Mouse (Mus musculus) heart, embryonic 10.5 days (tissue): Measurements from ENCODE around the gene Tmod3. TPM values are rescaled to one million over a fixed set of nuclear protein-coding genes. Genes with fewer than 3 reads are reported as not detected.
"Not testable (repeated sequence)": the region's sequence is repeated elsewhere in the genome, so short reads cannot be mapped to it uniquely, and the experiment has no call there.

Experiments
- DNase-seq: peaks from one replicate; pipeline ENCODE4 v3.0.0-alpha.2; 2017; ENCODE audit warnings: low spot score
- H3K27ac ChIP-seq: fragments of 300-500 bp; sonication (generic); 2 replicates; pipeline ENCODE4 v1.5.1; 2016; ENCODE audit warnings: mild to moderate bottlenecking
- H3K27me3 ChIP-seq: fragments of 300-500 bp; sonication (generic); 2 replicates; pipeline ENCODE4 v1.6.1; 2016; ENCODE audit warnings: mild to moderate bottlenecking; ENCODE audit not compliant: poor library complexity, insufficient read depth, severe bottlenecking
- H3K36me3 ChIP-seq: fragments of 300-500 bp; sonication (generic); 2 replicates; pipeline ENCODE4 v1.6.1; 2016; ENCODE audit warnings: mild to moderate bottlenecking, moderate library complexity
- H3K4me1 ChIP-seq: fragments of 300-500 bp; sonication (generic); 2 replicates; pipeline ENCODE4 v1.6.1; 2016; ENCODE audit warnings: mild to moderate bottlenecking
- H3K4me3 ChIP-seq: fragments of 300-500 bp; sonication (generic); 2 replicates; pipeline ENCODE4 v1.5.1; 2016; ENCODE audit warnings: mild to moderate bottlenecking, moderate library complexity
- H3K9me3 ChIP-seq: fragments of 300-500 bp; sonication (generic); 2 replicates; pipeline ENCODE4 v1.6.1; 2016; ENCODE audit warnings: mild to moderate bottlenecking, moderate library complexity
- WGBS: fragments of 180-500 bp; shearing (Covaris S2); methylation state at CpG from one replicate; pipeline ENCODE4 v1.1.7; 2016; 5-methylcytosine and 5-hydroxymethylcytosine counted together
- polyA plus RNA-seq: library from polyadenylated mRNA; unstranded; fragments of >200 nt; fragmentation: Nextera tagmentation; extraction: Ambion mirVana; gene quantifications from 2 replicates; pipeline ENCODE4 v1.2.1, GENCODE M21; 2016

The Tmod3 gene
- polyA plus RNA-seq, 1 experiment from 2014 or later = 90.5 TPM

DNA sequence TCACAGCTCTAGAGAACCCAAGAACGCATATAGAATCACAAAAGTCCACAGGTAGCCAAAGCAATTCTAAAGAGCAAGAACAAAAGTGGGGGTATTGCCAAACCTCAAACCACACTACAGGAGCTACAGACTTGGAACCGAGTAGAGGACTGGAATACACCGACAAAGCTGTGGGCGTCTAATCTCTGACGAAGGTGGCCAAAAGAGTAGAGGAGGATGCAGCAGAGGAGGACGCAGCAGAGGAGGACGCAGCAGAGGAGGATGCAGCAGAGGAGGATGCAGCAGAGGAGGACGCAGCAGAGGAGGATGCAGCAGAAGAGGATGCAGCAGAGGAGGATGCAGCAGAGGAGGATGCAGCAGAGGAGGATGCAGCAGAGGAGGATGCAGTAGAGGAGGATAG lies 38.5 kb downstream of the Tmod3 start:
- H3K4me1 ChIP-seq = no peaks in the 10 kb centered on the region

DNA sequence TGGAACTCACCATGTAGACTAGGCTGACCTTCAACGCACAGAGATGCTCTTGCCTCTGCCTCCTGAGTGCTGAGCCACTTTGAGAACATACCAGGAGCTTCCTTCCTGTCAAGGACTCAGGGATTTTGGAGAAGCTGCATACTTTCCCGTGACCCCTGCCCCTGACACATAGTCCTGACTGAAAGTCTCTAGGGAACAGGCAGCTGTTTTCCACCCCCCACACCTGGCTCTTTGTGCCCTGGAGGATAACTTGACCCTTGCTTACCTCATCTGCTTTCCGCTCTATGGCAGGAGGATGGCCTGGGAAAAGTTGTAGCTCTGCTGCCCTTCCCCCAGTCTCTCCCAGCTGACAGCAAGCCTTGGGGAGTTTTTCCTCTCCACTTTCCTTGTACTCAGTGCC lies 41.7 kb downstream of the Tmod3 start:
- 63% methylated on average over 3 of the region's 3 CpGs for WGBS
- peaks cover 44% of the 10 kb centered on the region for H3K36me3 ChIP-seq
- no peak for DNase-seq

More for the DNA sequence above, 38.5 kb downstream of the Tmod3 start:
- peaks cover 19% of the 10 kb centered on the region; the same call in 1 of the 2 replicates for H3K36me3 ChIP-seq
- H3K27ac ChIP-seq = no peak overlapping the region
- H3K4me3 ChIP-seq = no peak overlapping the region
- H3K9me3 ChIP-seq = no peaks in the 10 kb centered on the region
- H3K27me3 ChIP-seq = no peaks in the 10 kb centered on the region
- whole genome bisulfite sequencing = 87% methylated on average over 8 of the region's 8 CpGs
- no peak for DNase-seq

DNA sequence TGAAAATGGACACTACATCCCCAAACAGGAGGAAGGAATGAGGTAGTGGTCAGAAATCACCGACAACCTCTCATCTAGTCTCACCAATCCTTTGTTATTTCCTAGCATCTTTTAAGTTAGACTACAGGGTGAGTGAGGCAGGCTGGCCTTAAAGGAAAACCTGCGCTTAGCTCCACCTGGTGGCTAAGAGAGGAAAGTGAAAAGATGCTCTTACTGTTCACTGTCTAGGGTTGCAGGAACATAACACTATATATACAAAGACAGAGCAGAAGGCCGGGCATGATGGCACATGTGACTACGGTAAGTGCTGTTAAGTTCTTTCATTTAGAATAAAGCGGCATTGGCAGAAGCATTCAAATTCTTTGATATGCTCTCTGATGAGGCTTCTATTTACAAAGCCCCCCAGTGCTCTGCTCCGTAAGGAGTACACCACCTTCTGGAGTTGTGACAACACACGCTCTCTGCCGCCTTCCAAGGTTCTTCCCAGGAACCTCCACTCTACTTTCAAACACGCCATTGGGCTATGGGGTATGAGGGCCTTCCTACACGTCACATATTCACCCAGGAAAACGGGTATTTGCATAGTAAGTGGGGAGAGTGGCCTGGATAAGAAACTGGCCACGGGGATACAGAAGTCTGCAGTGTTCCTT lies 43.9 kb downstream of the Tmod3 start:
- WGBS = 61% methylated on average over 12 of the region's 12 CpGs
- no peaks in the 10 kb centered on the region for H3K9me3 ChIP-seq
- peaks cover 36% of the 10 kb centered on the region for H3K36me3 ChIP-seq
- DNase-seq = no peak
- no peak overlapping the region for H3K4me3 ChIP-seq
- H3K4me1 ChIP-seq = no peaks in the 10 kb centered on the region
- H3K27ac ChIP-seq = no peak overlapping the region
- H3K27me3 ChIP-seq = no peaks in the 10 kb centered on the region

More for the DNA sequence above, 41.7 kb downstream of the Tmod3 start:
- no peaks in the 10 kb centered on the region for H3K27me3 ChIP-seq
- H3K4me1 ChIP-seq = no peaks in the 10 kb centered on the region
- H3K4me3 ChIP-seq = no peak overlapping the region
- H3K9me3 ChIP-seq = no peaks in the 10 kb centered on the region
- H3K27ac ChIP-seq = no peak overlapping the region

DNA sequence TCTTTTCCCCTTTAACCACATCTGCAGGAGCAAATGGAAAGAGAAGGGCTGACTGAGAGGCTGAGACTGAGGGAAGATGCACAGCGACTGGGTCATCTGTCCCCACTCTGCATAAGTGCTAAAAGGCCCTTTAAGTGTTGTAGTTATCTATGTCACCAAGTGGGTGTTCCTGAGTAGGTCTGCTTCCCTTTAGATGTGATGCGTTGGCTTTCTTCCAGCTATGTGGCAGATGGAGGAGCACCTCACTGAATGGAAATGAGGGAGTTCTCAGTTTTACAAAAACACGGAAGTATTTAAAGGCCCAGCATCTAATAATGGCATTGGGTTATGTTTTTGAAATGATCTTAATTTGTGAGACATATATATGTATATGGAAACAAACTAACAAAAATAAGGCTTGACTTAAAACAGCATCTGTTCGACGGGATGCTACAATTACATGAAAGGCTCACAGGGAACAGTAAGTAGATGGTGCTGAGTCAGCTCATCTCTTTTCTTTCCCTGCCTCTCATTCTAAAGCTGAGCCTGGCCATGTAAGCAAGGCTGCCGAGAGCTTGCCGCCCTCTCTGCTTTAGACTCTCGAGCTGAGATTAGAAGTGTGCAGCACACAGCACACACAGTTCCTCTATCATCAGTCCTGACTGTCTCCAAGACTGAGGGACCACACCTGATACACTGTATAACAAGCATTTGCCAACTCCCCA lies 48.1 kb downstream of the Tmod3 start:
- Histone ChIP-seq H3K4me1 (no peaks in the 10 kb centered on the region), H3K36me3 (peaks cover 61% of the 10 kb centered on the region), H3K9me3 (no peaks in the 10 kb centered on the region), H3K27me3 (peaks cover 6% of the 10 kb centered on the region; the same call in 1 of the 2 replicates), H3K4me3 (no peak overlapping the region), H3K27ac (no peak overlapping the region)
- no peak for DNase-seq
- WGBS = 55% methylated on average over 8 of the region's 8 CpGs

- Histone ChIP-seq H3K4me1 (no peaks in the 10 kb centered on the region), H3K27me3 (peaks cover 6% of the 10 kb centered on the region; the same call in 1 of the 2 replicates), H3K4me3 (no peak overlapping the region), H3K9me3 (no peaks in the 10 kb centered on the region), H3K27ac (no peak overlapping the region), H3K36me3 (peaks cover 72% of the 10 kb centered on the region)
- 97% methylated on average over 6 of the region's 6 CpGs for WGBS
- no peak for DNase-seq
Measured at GRCm38 (mm10) chr9:75504311-75504710, 55.1 kb downstream of the Tmod3 start.

DNA sequence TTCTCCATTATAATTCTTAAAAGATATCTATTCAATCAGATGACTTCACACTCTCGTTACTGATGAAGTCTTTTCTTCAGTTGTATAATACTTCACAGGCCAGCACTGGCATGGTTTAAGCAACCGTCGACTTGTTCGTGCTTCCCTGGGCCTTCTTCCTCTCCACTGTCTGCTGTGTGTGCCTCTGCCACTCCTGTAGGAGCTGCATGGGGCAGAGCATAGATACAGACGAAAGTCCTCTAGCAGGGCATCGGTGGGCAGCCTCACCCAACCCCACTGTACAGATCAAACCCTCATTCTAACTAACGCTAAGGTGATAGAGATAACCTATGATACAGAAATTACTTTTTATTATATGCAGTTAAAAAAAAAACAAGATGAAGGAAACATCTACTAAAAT lies 60.9 kb downstream of the Tmod3 start:
- WGBS = 94% methylated on average over 7 of the region's 7 CpGs
- H3K36me3 ChIP-seq = peaks cover 50% of the 10 kb centered on the region
- H3K4me1 ChIP-seq = no peaks in the 10 kb centered on the region
- H3K27ac ChIP-seq = no peak overlapping the region
- no peaks in the 10 kb centered on the region for H3K9me3 ChIP-seq
- H3K4me3 ChIP-seq = no peak overlapping the region
- H3K27me3 ChIP-seq = no peaks in the 10 kb centered on the region
- peak; percentile 58 for DNase-seq

GRCm38 (mm10) chr9:75495945-75496344 lies 63.5 kb downstream of the Tmod3 start:
- DNase-seq = no peak
- 73% methylated on average over 10 of the region's 10 CpGs for WGBS

DNA sequence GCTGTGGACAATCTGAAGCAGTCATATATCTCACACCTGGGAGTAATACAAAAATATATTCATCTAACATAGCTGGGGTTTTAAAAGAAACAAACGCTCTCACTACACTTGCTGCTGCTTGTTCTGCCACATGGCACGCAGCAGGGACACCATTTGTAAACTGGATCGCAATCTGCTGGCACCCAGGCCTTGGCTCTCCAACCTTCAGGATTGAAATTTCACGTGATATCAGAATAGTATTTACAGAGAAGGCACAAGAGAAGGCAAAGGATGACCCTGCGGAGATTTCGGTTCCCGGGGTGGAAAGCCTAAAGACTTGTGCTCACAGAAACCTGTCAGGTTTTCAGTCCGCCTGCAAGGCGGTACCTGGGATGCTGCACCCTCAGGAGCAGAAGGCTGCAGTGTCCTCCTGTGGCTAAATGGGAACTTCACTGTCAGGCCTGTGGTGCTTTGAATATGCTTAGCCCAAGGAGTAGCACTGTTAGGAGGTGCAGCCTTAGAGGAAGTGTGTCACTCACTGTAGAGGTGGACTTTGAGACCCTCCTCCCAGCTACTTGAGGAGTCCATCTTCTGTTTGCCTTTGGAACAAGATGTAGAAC lies 65.0 kb downstream of the Tmod3 start:
- peaks cover 22% of the 10 kb centered on the region for H3K36me3 ChIP-seq
- H3K4me1 ChIP-seq = no peaks in the 10 kb centered on the region
- H3K4me3 ChIP-seq = no peak overlapping the region
- H3K9me3 ChIP-seq = no peaks in the 10 kb centered on the region
- 81% methylated on average over 9 of the region's 9 CpGs for WGBS
- no peaks in the 10 kb centered on the region for H3K27me3 ChIP-seq
- DNase-seq = no peak
- H3K27ac ChIP-seq = no peak overlapping the region

More at GRCm38 (mm10) chr9:75495945-75496344, 63.5 kb downstream of the Tmod3 start:
- Histone ChIP-seq H3K27me3 (no peaks in the 10 kb centered on the region), H3K9me3 (no peaks in the 10 kb centered on the region), H3K36me3 (peaks cover 31% of the 10 kb centered on the region), H3K27ac (no peak overlapping the region), H3K4me1 (no peaks in the 10 kb centered on the region), H3K4me3 (no peak overlapping the region)

DNA sequence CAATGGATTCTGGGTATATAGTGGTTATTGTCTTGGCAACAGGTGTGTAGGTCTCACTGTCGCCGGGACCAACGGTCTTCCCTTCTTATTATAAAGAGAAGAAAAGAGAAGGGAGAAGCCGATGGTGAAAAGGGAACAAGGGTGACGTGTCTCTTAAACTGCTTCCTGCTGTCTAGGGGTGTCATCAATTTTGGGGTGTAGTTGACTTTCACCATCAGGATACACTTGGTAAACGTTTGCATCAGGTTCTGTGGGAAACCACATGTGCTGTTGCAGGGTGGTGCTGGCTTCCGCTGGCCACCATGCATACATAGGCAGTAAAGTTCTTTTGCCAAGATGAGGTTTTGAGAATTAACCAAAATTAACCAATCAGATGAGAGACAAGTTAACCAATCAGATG lies 71.2 kb downstream of the Tmod3 start:
- H3K36me3 ChIP-seq = not testable (repeated sequence)
- 96% methylated on average over 7 of the region's 7 CpGs for WGBS

DNA sequence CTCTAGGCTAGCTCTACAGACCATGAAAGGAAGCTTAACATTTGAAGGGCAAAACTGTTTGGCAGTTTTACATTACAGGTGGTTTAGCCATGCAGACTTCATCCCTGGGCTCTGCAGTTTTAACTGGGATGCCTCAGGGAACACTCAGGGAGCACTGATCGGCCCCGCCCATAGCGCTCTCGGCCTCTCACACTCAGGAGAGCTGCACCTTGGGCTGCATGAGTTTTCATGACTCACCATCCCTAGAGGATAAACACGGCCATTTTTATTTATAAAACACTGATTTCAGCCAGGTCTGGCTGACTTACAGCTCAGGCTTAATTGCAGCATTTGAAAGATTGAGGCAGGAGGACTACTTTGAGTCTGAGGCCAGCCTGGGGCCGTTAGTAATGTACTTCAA lies 74.2 kb downstream of the Tmod3 start:
- DNase-seq = peak; percentile 56
- Histone ChIP-seq H3K4me1 (no peaks in the 10 kb centered on the region), H3K27ac (no peak overlapping the region), H3K9me3 (0 out of 2 replicates have a peak, but pooled peaks cover 3% of the 10 kb centered on the region), H3K36me3 (peaks cover 10% of the 10 kb centered on the region; the same call in 1 of the 2 replicates), H3K27me3 (no peaks in the 10 kb centered on the region), H3K4me3 (no peak overlapping the region)
- 85% methylated on average over 6 of the region's 6 CpGs for WGBS

More for the DNA sequence above, 71.2 kb downstream of the Tmod3 start:
- not testable (repeated sequence) for H3K4me3 ChIP-seq, H3K9me3 ChIP-seq, H3K4me1 ChIP-seq, H3K27ac ChIP-seq, H3K27me3 ChIP-seq
- DNase-seq = peak; percentile 22

DNA sequence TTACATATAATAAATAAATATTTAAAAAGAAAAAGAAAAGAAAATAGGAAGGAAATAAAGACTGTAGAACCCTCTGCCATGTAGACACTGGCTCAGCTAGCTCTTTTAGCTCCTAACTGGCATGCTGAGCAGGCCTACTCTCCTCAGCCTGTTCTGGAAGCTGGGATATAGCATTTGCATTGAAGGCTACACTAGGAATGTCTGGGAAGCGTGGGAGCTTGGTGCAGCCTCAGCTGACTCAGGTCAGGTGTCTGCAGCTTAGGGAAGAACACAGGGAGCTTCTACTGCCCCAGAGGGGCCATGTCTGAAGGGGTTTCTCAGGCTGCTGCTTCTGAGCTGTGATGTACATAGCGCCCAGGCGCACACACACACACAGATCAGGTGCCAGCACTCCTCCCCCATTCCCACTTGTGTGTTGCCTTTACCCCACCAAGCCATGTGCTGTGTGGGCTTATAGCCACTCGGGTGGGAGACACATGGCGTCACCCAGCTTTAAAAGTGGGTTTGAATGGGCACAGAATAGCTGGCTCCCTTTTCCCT lies 78.9 kb downstream of the Tmod3 start:
- 84% methylated on average over 5 of the region's 5 CpGs for WGBS
- peaks cover 12% of the 10 kb centered on the region; the same call in 1 of the 2 replicates for H3K36me3 ChIP-seq

GRCm38 (mm10) chr9:75479106-75479725 lies 80.2 kb downstream of the Tmod3 start:
- no peaks in the 10 kb centered on the region for H3K9me3 ChIP-seq
- H3K4me3 ChIP-seq = no peak overlapping the region
- no peak overlapping the region for H3K27ac ChIP-seq
- H3K27me3 ChIP-seq = no peaks in the 10 kb centered on the region
- no peak for DNase-seq
- peaks cover 14% of the 10 kb centered on the region; the same call in 1 of the 2 replicates for H3K36me3 ChIP-seq
- 69% methylated on average over 8 of the region's 8 CpGs for WGBS
- H3K4me1 ChIP-seq = no peaks in the 10 kb centered on the region

More for the DNA sequence above, 78.9 kb downstream of the Tmod3 start:
- Histone ChIP-seq H3K27ac (no peak overlapping the region), H3K4me1 (no peaks in the 10 kb centered on the region), H3K9me3 (no peaks in the 10 kb centered on the region), H3K27me3 (no peaks in the 10 kb centered on the region), H3K4me3 (no peak overlapping the region)
- no peak for DNase-seq
